Mouse (Mus musculus): ENCODE data around the gene Mapre3.

GRCm38 (mm10) chr5:30825166-30825565 lies 10.7 kb downstream of the Mapre3 start:
- TF ChIP-seq POLR2A (IDR thresholded peaks at IDR 0.05; ENCODE audit: borderline replicate concordance, control insufficient read depth, low read depth, low read length) = no peak
- no peak for TF ChIP-seq CTCF (IDR thresholded peaks at IDR 0.05; ENCODE audit: control insufficient read depth, insufficient read depth, low read length)
